Mouse (Mus musculus): ENCODE measurements at regions not wholly inside any gene's neighbourhood (a gene's known extent, or its start where the extent isn't known, plus 50 kb on each side); places are given as distances from the start of the nearest gene placed in this dataset.

DNA sequence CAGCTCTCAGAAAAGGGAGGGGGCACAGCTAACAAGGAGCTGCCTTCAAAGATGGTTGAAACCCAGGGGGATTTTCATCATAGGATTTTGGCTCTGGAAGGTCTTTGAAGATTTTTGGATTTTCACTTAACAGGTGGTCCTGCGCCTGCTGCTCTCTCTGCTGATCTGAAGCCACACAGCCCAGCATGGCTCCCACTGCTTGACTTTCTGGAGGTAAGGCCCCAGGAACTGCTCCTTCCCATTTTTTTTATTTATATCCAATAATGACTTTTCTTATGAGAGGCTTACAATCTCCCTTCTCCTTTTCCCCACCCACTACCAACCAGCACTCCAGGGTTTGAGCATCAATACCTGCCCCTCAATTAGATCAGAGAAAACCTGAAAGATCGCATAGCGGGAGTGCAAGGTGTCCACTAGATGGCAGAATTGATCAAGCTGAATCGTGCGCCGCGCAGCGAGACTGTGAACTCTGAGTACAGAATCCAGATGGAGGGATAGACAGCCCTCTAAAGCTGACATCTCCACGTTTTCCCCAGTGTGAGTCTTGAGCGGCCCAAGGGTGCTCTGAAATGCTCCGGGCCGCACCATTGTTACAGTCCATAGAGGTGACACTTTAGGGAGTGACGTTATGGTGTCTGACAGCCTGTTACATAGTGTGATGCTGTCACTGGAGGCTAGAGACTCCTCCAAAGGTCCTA lies 194.6 kb upstream of the Ednrb start:
- no peaks in the 10 kb centered on the region for H3K36me3 ChIP-seq
- no peaks in the 10 kb centered on the region for H3K9me3 ChIP-seq (replicated peaks)
- no peaks in the 10 kb centered on the region for H3K4me1 ChIP-seq
- H3K4me2 ChIP-seq = no peak overlapping the region
- 11% methylated on average over 13 of the region's 13 CpGs for WGBS (ENCODE audit: insufficient replicate concordance)
- ATAC-seq = no peak
- H3K27ac ChIP-seq = no peak overlapping the region
- H3K4me3 ChIP-seq = no peak overlapping the region
- H3K9ac ChIP-seq = no peak overlapping the region
- no peaks in the 10 kb centered on the region for H3K27me3 ChIP-seq (replicated peaks)

GRCm38 (mm10) chr14:104033606-104034005 lies 189.4 kb upstream of the Ednrb start:
- no peak overlapping the region for H3K27ac ChIP-seq
- ATAC-seq = no peak
- H3K27me3 ChIP-seq (replicated peaks) = no peaks in the 10 kb centered on the region
- no peaks in the 10 kb centered on the region for H3K4me1 ChIP-seq
- no peak overlapping the region for H3K9ac ChIP-seq
- H3K36me3 ChIP-seq = no peaks in the 10 kb centered on the region
- no peak overlapping the region for H3K4me2 ChIP-seq
- no peak overlapping the region for H3K4me3 ChIP-seq
- H3K9me3 ChIP-seq (replicated peaks) = no peaks in the 10 kb centered on the region
- 38% methylated on average over 1 of the region's 1 CpGs for WGBS (ENCODE audit: insufficient replicate concordance)

DNA sequence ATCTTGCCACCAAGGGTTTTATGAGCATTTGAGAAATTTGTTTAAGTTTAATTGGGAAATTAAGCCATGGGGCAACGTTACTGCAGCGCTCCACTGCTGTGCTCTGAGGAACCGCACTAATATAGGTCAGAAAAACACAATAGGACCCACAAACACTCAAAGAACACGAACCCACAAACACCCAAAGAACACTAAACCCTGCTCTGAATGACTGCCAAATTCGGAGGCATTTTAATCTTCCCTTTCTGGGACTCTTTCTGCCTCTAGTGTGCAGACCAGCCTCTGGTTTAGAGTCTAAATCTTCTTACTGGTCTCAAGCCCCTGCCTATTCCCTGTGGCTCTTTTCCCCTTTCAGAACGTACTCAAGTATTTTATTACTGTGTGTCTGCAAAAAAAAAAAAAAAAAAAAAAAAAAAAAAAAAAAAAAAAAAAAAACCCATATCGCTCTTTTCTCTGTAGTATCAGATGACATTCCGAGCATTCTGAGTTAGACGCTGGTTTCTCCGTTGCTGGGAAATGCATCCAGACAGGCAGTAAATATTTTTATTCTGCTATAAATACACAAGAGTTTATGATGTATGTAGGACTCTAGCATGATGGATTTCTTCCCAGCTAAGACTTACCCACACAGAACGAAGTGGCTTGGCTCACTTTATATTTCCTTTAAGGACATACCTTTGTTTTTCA lies 186.7 kb upstream of the Ednrb start:
- Histone ChIP-seq H3K4me1 (no peaks in the 10 kb centered on the region), H3K9ac (no peak overlapping the region), H3K27me3 (replicated peaks) (no peaks in the 10 kb centered on the region), H3K9me3 (replicated peaks) (no peaks in the 10 kb centered on the region), H3K4me2 (no peak overlapping the region), H3K36me3 (no peaks in the 10 kb centered on the region), H3K27ac (no peak overlapping the region), H3K4me3 (no peak overlapping the region)
- ATAC-seq = no peak
- 69% methylated on average over 11 of the region's 11 CpGs for WGBS (ENCODE audit: insufficient replicate concordance)

DNA sequence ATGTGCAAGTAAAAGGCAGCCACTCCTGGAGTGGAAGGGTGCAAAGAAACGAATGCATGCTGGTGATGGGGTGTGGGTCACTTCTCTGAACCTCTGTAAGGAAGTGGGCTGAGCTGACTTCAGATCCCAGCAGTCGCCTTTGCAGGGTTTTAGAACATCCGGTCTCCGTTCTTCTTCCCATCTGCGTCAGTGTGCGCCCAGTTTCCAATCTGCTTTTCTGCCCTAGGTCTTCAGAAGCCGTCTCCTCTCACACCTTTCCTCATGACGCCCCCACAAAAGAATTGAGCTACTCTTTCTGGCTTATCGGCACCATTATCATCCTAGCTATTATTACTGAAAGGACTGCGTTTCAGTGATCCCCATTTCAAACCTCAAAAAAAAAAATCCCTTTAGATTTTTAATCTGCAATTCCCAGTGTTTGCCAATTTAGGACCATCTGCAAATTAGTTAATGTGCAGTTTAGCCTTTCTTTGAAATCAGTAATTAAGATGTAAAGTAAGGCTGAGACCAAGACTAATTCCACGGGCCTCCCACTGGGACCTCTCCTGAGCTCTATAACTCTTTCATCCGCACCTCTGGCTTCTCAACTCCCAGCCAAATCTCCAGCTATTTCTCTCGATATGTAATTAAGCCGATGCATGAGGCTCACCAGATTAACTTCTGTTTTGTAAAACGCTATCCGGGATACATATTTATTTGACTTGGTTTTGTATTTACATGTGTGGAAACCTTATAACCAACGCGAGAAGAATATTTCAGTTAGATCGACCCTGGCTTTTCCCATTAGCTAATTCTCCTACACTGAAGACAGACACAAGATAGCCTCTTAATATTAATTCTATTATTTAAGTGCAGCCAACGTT lies 185.7 kb upstream of the Ednrb start:
- Histone ChIP-seq H3K9me3 (replicated peaks) (no peaks in the 10 kb centered on the region), H3K27ac (no peak overlapping the region), H3K4me2 (no peak overlapping the region), H3K27me3 (replicated peaks) (no peaks in the 10 kb centered on the region), H3K4me3 (no peak overlapping the region), H3K4me1 (no peaks in the 10 kb centered on the region), H3K9ac (no peak overlapping the region), H3K36me3 (no peaks in the 10 kb centered on the region)
- no peak for ATAC-seq
- WGBS (ENCODE audit: insufficient replicate concordance) = 51% methylated on average over 20 of the region's 20 CpGs

- 75% methylated on average over 8 of the region's 8 CpGs for WGBS (ENCODE audit: insufficient replicate concordance)
- H3K4me3 ChIP-seq = no peak overlapping the region
Observed at GRCm38 (mm10) chr14:104027900-104028285, 183.7 kb upstream of the Ednrb start.

DNA sequence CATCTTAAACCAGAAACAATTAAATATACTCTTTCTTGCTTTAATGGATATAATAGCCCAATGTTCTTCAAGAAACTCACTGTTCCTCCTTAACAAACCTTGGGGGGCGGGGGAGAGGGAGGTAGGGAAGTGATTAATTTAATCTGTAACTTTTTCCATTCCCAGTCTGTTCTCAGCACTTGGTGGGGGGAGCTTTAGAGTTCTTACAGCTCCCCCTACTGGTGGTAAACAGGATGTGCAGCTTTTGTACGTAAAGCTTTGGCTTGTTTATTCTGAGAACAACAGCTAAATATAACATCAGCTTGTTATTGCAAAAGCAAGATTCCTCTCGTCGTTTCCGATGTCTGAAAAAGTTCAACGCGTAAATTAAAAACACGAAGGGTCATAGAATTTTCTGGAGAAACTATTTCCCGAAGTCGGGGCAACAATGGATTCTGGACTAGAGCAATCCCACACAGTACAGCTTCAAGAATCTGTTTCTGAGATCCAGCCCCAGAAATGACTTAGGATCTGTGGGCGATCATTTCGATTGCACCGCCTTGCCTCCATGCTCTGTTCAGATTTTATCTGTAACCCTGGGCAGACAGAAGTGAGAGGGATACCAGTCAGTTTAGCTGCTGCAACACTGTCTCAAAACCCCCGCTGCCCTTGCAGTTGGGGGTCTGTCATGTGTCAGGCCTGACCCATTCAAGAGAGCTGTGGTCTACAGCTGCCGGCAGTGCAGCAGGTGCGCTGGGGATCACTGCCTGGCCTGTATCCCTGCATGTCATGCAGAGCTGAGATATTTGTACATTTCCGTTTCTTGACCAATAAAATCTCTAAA lies 183.1 kb upstream of the Ednrb start:
- no peak overlapping the region for H3K4me3 ChIP-seq
- ATAC-seq = no peak
- 22% methylated on average over 17 of the region's 17 CpGs for WGBS (ENCODE audit: insufficient replicate concordance)

More at GRCm38 (mm10) chr14:104027900-104028285, 183.7 kb upstream of the Ednrb start:
- Histone ChIP-seq H3K9ac (no peak overlapping the region), H3K9me3 (replicated peaks) (no peaks in the 10 kb centered on the region), H3K36me3 (no peaks in the 10 kb centered on the region), H3K27me3 (replicated peaks) (no peaks in the 10 kb centered on the region), H3K4me2 (no peak overlapping the region), H3K4me1 (no peaks in the 10 kb centered on the region), H3K27ac (no peak overlapping the region)
- ATAC-seq = no peak

GRCm38 (mm10) chr14:104008538-104008937 lies 164.3 kb upstream of the Ednrb start:
- Histone ChIP-seq H3K27ac (no peak overlapping the region), H3K9ac (no peak overlapping the region), H3K4me2 (no peak overlapping the region), H3K36me3 (no peaks in the 10 kb centered on the region), H3K4me1 (no peaks in the 10 kb centered on the region), H3K4me3 (no peak overlapping the region), H3K9me3 (replicated peaks) (no peaks in the 10 kb centered on the region), H3K27me3 (replicated peaks) (no peaks in the 10 kb centered on the region)
- no peak for ATAC-seq
- WGBS (ENCODE audit: insufficient replicate concordance) = 58% methylated on average over 1 of the region's 1 CpGs

More for the DNA sequence above, 183.1 kb upstream of the Ednrb start:
- Histone ChIP-seq H3K4me2 (no peak overlapping the region), H3K36me3 (no peaks in the 10 kb centered on the region), H3K4me1 (no peaks in the 10 kb centered on the region), H3K9ac (no peak overlapping the region), H3K9me3 (replicated peaks) (no peaks in the 10 kb centered on the region), H3K27ac (no peak overlapping the region), H3K27me3 (replicated peaks) (no peaks in the 10 kb centered on the region)

DNA sequence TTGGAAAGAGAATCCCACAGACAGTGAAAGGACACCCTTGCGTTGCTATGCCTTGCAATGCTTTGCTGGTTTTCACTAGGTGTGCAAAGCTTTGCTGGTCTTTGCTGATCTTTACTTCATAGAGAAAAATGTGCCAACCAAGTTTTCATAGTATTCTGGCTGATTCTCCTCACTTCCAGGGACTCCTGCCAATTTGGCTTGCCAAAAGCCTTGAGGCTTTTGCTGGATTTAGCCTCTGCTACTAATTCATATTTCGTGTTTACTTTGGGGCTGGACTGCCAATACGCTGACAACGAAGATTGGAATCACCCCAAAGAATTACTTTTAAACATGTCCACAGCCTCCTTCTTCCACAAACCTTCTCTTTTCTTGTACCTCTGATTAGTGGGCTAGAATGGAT lies 162.2 kb upstream of the Ednrb start:
- Histone ChIP-seq H3K4me3 (no peak overlapping the region), H3K4me2 (no peak overlapping the region), H3K9me3 (replicated peaks) (no peaks in the 10 kb centered on the region), H3K27ac (no peak overlapping the region), H3K9ac (no peak overlapping the region), H3K27me3 (replicated peaks) (no peaks in the 10 kb centered on the region), H3K4me1 (no peaks in the 10 kb centered on the region), H3K36me3 (no peaks in the 10 kb centered on the region)
- ATAC-seq = no peak
- 77% methylated on average over 4 of the region's 4 CpGs for WGBS (ENCODE audit: insufficient replicate concordance)

DNA sequence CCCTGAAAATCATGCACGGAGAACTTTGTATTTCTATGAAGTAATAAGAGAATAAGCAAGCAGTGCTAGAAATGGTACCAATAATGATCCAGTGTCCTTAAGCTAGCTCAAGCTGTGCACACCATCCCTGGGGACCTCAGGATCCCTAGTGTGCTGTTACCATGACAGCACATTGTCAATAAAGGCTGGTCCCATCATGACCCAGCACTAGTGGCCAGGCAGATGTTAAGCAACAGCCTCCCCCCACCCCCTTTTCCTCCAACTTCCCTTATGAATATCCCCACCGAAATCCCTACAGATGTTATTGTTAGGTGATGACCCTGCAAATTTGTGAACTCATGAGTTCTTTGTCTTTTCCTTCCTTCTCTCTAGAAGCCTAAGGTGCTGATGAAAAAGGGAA lies 160.9 kb upstream of the Ednrb start:
- no peak for ATAC-seq
- Histone ChIP-seq H3K4me2 (no peak overlapping the region), H3K4me3 (no peak overlapping the region), H3K36me3 (no peaks in the 10 kb centered on the region), H3K4me1 (no peaks in the 10 kb centered on the region), H3K9me3 (replicated peaks) (no peaks in the 10 kb centered on the region), H3K27ac (no peak overlapping the region), H3K9ac (no peak overlapping the region), H3K27me3 (replicated peaks) (no peaks in the 10 kb centered on the region)
- whole genome bisulfite sequencing (ENCODE audit: insufficient replicate concordance) = 32% methylated on average over 2 of the region's 2 CpGs

DNA sequence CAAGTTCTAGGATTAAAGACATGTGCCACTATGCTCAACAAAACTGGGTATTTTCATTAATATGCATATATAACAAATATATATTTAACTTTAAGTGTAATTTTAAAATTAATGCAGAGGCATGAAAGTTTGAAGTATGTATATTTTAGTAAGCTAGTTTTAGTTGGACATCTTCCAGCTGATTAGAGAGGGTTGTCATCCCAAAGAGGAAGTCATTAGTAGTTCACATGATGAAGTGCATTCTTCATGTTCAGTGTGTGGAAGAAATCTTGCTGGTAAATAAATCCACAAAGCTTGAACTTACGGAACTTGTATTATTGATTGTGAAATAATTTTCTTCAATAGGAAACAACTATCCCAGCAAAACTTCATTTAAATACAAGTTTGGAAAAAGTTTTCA lies 158.2 kb upstream of the Ednrb start:
- 61% methylated on average over 1 of the region's 1 CpGs for WGBS (ENCODE audit: insufficient replicate concordance)
- Histone ChIP-seq H3K36me3 (no peaks in the 10 kb centered on the region), H3K27me3 (replicated peaks) (no peaks in the 10 kb centered on the region), H3K4me1 (no peaks in the 10 kb centered on the region), H3K9ac (no peak overlapping the region), H3K4me2 (no peak overlapping the region), H3K27ac (no peak overlapping the region), H3K4me3 (no peak overlapping the region), H3K9me3 (replicated peaks) (no peaks in the 10 kb centered on the region)
- ATAC-seq = no peak

DNA sequence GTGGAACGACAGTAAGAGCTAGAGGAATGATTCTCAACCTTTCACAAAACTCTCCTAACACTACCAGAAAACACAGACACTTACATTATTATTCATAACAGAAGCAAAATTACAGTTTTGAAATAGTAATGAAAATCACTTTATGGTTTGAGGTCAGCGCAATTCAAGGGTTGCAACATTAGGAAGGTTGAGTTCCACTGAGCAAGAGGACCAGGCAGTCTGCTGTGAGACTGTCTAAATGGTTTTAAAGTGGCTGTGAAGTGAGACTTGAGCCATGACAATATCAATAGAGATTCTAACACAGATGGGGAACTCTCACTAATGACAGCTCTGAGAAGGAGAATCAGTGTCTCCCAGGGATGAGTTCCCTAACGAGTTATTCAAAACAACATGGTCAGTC lies 146.2 kb upstream of the Ednrb start:
- H3K36me3 ChIP-seq = no peaks in the 10 kb centered on the region
- no peak for ATAC-seq
- 75% methylated on average over 3 of the region's 3 CpGs for WGBS (ENCODE audit: insufficient replicate concordance)
- no peaks in the 10 kb centered on the region for H3K27me3 ChIP-seq (replicated peaks)
- no peaks in the 10 kb centered on the region for H3K9me3 ChIP-seq (replicated peaks)
- no peak overlapping the region for H3K4me2 ChIP-seq
- no peak overlapping the region for H3K9ac ChIP-seq
- no peak overlapping the region for H3K27ac ChIP-seq
- H3K4me3 ChIP-seq = no peak overlapping the region
- H3K4me1 ChIP-seq = no peaks in the 10 kb centered on the region

All from liver, embryonic 12.5 days (tissue).